Mouse (Mus musculus): Measurements from ENCODE around the gene Olfr814.
"Not testable (repeated sequence)": the region's sequence is repeated elsewhere in the genome, so short reads cannot be mapped to it uniquely, and the experiment has no call there.

The Olfr814 gene

DNA sequence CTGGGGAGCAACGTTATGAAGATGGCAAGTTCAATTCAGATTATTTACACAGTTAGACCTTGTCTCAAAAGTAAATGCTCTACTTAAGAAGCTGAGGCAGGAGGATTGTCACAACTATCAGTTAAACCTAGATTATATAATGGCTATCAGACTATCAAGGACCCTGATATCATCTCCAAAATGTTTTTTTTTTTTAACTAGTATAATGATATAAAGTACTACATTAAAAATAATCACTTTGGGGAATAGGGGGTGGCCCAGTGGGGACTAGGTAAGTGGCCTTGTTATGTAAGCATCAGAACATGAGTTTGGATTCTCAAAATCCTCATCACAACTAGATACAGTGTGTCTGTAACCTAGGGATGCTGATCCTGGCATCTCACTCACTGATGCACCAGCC, at the start of gene Olfr814:
Olfr814 (minus strand) TSS at position 101 of the 400 bp plus-strand sequence.
- not testable (repeated sequence) for DNase-seq (ENCODE audit: inconsistent ontology term)

DNA sequence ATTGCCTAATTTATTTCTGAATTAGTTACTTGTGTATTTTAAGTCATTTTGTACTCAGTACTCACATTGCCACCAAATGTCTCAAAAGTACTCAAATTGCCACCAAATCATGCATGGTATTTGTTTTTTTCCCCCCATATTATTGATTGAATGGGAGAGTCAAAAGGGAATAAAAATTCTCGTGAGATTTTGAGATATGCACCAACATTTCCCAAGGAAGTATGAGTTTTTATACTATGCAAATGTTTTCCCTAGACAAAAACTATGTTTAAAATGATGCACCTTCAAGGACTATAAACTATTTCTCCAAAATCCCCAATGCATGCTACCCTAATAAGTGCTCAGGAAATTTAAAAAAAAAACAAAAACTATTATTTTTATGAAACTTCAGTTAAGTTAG, 35.8 kb upstream of the Olfr814 start, which contains the start of gene Olfr816:
Olfr816 (minus strand) TSS at position 101 of the 400 bp plus-strand sequence.
- no peak for DNase-seq (ENCODE audit: inconsistent ontology term)

DNA sequence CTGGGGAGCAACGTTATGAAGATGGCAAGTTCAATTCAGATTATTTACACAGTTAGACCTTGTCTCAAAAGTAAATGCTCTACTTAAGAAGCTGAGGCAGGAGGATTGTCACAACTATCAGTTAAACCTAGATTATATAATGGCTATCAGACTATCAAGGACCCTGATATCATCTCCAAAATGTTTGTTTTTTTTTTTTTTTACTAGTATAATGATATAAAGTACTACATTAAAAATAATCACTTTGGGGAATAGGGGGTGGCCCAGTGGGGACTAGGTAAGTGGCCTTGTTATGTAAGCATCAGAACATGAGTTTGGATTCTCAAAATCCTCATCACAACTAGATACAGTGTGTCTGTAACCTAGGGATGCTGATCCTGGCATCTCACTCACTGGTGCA, 26.1 kb upstream of the Olfr814 start, which contains the start of gene Olfr815:
Olfr815 (minus strand) TSS at position 101 of the 400 bp plus-strand sequence.
- not testable (repeated sequence) for DNase-seq (ENCODE audit: inconsistent ontology term)

DNA sequence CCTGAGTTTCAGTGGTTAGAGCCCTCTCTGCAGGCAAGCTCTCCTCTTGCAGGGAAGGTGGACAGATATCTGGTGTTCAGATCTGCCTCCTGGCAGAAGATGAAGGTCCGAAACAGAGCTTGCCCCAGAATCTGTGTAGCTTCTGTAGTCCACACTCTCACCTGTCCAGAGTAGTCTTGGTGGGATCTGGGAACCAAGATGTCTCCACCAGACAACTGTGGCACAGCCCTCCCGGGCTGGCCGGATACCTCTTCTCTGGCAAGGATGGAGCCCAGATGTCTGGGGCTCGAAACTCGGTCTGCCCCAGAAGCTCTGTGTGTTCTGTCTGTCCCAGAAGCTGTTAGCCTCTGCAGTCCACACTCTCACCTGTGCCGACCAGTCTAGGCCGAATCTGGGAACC, 6.3 kb upstream of the Olfr814 start:
- DNase-seq (ENCODE audit: inconsistent ontology term) = no peak

DNA sequence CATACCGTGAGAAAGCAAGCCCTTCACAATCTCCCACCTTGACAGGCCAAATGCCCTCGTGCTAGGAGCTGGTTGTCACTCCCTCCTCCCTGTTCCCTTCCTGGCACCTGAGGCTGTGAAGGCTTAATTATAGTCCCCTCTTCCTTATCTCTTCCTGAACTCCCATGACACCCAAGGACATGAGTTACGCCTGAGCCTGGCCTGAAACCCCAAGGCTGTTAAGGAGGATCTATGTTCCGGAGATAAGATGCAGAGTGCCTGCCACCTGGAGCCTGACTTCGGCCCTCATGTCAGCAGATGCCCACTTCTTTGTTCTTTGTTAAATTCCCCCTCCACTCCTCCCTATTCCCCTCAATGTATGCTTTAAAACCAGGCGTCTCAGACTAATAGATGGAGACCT, 5.8 kb upstream of the Olfr814 start:
- DNase-seq (ENCODE audit: inconsistent ontology term) = not testable (repeated sequence)

DNA sequence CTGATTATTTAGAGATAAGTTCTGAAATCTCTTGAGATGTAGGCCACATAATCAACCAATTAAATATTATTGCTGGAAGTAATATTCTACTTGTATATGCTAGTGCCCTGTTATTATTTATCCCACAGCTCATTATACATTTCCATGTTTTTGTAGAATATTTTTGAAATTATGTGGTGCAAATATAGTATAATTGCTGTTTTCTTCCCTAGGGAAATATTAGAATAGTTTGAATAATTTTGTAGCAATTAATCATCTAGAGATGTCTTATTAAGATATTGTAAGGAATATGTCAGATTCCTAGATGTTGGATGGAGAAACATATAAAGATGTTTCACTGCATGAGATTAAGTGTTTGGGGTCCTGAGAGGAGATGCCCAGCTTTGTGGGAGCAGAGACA, 24.6 kb downstream of the Olfr814 start, which contains the start of gene Olfr813:
Olfr813 (plus strand) TSS at position 301 of the 400 bp plus-strand sequence.
- DNase-seq (ENCODE audit: inconsistent ontology term) = no peak

DNA sequence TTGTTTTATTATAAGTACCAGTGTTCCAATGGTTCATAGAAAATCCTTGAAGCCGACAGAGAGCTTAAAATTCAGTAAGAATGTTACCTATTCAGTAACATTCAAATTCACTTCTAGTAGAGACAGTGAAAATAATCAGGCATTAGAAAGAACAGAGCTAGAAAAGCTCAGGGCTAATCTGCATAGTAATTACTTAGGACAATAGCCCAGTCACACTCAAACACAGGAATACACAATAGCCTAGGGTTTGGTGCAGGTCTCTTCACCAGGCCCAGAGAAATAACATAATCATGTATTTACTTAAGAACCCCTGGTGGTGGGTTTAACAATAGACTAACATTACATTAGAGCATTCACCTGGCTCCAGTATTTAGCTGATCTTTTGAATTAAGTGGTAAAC, 32.3 kb downstream of the Olfr814 start:
- no peak for DNase-seq (ENCODE audit: inconsistent ontology term)

DNA sequence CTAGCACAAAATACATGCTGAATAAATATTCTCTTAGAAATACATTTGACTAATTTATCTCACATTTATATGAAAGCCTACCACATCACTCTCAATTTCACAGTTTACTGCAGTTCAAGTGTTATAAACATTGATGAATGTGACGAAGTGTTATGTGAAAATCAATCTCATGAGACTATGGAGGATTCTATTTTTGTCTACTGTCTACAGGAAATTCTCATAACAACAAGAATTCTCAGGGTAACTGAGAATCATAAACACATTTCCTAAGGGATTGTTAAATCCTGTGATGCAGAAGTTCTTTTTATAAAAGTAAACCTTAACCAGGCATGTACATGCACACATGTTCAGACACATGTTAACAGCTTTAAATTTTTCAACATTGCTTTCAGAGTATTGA, 33.7 kb downstream of the Olfr814 start, which contains the start of gene Olfr812:
Olfr812 (minus strand) TSS at position 101 of the 400 bp plus-strand sequence.
- no peak for DNase-seq (ENCODE audit: inconsistent ontology term)
